Mouse (Mus musculus): ENCODE data around the gene Slc38a3.

The Slc38a3 gene

DNA sequence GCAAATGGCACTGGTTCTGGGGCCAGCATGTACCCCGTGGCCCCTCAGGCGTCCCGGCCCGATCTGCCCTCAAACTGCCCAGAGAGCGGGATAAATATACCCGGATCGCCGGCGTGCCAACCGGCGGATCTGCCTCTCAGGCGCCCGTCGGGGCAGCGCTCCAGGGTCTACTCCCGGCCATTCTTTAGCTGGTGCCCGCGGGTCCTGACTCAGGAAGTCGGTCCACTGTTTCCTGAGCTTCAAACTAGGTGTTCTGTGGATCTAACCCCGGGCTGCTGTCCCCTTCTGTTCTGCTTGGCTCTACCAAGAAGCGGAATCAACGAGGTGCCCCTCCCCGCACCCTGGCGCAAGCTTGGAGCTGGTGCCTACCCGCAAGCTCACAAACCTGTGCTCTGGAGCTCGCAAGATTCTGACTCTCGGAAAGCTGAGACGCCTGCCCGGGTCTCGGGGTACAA is 2.6 kb downstream of the Slc38a3 start:
- no peak for DNase-seq (ENCODE audit: low read depth, low spot score)

DNA sequence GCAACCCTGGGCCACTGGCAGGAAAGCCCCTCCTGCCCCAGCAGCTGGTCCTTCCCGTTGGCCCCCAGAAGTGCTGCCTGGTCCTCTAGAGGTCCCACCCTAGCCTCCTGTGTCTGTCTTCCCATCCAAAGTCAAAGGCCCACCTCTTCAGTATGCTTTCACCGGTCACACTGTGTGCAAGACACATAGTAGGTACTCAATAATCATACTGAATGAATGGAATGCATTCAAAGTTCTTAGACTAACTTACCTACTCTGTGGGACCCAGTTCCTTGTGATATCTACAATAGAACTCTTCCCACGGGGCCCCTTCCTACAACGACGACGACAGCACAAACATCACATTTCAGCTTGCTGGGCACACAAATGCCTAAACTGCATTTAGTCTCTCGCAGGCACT is 4.0 kb downstream of the Slc38a3 start:
- no peak for DNase-seq (ENCODE audit: low read depth, low spot score)

- no peak for DNase-seq (ENCODE audit: low read depth, low spot score)
These were observed 5.8 kb downstream of the Slc38a3 start for GRCm38 (mm10) chr9:107663525-107663924.

DNA sequence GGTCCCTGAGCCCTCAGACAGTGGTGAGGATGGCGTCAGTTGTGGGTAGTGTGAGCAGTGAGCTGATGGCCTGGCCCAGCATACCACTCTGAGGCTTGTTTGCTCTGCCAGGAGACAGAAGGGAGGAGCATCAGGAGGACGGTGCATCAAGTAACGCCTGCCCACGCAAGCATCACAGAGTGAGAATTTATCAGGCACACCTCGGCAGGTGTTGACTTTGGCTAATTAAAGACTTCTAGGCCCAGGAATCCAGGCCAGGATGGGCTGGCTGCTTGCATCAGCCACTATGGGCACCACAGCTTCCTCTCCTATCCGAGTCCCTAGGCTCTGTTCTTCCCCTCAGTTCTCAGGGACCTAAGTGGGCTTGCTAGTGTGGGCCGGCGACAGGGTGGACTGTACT is 7.0 kb downstream of the Slc38a3 start:
- DNase-seq (ENCODE audit: low read depth, low spot score), result no peak

DNA sequence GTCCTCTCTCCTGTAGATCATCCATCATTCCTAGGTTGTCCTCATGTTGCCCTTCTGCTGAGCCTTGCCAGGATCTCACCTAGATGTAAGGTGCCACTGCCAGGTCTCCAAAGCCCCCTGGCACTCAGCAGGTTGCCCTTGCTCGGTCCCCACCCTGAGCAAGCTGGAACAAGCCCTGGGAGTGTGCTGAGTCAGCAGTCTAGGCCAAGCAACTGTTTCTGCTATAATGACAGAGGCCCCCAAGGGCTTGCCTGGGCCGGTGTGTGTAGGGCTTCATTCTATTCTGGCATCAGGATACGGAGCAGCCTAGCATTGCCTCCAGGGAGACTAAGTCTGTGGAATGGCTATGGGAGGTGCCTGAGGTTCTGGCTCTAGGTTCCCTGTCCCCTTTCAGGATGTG is 8.6 kb downstream of the Slc38a3 start:
- no peak for DNase-seq (ENCODE audit: low read depth, low spot score)

GRCm38 (mm10) chr9:107659961-107660360 is 9.4 kb downstream of the Slc38a3 start:
- DNase-seq (ENCODE audit: low read depth, low spot score), result no peak

DNA sequence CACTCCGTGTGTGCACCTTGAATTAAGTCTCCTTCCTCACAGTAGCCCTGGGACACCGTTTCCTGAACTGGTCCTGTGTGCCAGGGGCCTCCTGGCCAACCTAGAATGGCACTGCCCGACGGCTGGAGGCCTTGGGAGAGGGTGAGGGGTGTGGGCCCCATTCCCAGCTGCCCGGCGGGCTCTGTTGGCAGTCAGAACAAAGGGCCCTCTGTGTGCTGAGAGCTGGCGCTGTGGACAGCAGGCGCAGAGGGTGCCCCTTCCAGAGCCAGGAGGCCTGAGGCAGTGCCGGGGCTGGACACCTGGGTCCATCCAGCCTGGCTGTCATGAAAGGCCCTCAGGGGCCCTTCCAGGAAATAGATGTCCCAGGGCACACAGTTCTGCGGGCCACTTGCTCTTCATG is 9.8 kb downstream of the Slc38a3 start:
- DNase-seq (ENCODE audit: low read depth, low spot score), result no peak

- DNase-seq (ENCODE audit: low read depth, low spot score), result no peak
These were observed 11.2 kb downstream of the Slc38a3 start for GRCm38 (mm10) chr9:107658096-107658495.

DNA sequence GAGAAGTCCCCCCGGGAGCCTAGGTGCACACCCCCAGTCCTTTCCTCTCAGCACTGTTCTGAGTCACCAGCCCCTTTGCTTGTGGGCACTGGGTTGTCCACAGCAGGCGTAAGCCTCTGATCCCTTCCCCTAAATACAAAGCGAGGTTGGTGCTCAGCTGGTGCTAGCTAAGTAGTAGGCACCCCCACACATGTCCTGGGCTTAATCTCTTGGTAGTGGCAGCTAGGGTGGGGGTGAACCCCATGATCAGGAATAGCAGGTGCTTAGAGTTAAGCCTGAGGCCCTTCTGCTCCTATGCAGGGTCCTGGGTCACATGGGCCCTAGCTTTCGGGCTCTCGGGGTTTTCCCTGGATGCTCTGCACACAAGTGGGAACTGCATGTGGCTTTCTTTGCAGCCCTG is 12.2 kb downstream of the Slc38a3 start:
- DNase-seq (ENCODE audit: low read depth, low spot score), result no peak

- DNase-seq (ENCODE audit: low read depth, low spot score), result no peak
These were observed 14.7 kb downstream of the Slc38a3 start for GRCm38 (mm10) chr9:107654585-107654984.

GRCm38 (mm10) chr9:107653474-107653873 is 15.9 kb downstream of the Slc38a3 start:
- no peak for DNase-seq (ENCODE audit: low read depth, low spot score)

GRCm38 (mm10) chr9:107650708-107651481 is 18.4 kb downstream of the Slc38a3 start:
- no peak for DNase-seq (ENCODE audit: low read depth, low spot score)

GRCm38 (mm10) chr9:107650225-107650624 is 19.1 kb downstream of the Slc38a3 start:
- no peak for DNase-seq (ENCODE audit: low read depth, low spot score)

GRCm38 (mm10) chr9:107648767-107649166 is 20.6 kb downstream of the Slc38a3 start:
- DNase-seq (ENCODE audit: low read depth, low spot score), result no peak

DNA sequence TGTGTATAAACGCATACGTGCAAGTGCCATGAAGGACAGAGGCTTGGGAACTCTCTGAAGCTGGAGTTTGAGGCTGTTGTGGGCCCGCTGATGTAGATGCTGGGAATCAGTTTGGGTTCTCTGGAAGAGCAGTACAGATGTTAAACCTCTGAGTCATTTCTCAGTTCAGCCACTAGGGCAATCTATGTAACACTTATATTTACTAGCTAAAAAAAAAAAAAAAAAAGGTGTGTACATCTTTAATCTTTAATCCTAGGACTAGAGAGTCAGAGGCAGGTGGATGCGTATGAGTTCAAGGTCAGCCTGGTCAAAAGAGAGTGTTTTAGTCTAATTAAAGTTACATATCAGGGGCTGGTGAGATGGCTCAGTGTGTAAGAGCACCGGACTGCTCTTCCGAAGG is 22.4 kb downstream of the Slc38a3 start:
- DNase-seq (ENCODE audit: low read depth, low spot score), result no peak

- DNase-seq (ENCODE audit: low read depth, low spot score), result peak; percentile 81
These were observed 23.8 kb downstream of the Slc38a3 start for GRCm38 (mm10) chr9:107645577-107645976.

- no peak for DNase-seq (ENCODE audit: low read depth, low spot score)
These were observed 24.2 kb downstream of the Slc38a3 start for GRCm38 (mm10) chr9:107645153-107645510.

DNA sequence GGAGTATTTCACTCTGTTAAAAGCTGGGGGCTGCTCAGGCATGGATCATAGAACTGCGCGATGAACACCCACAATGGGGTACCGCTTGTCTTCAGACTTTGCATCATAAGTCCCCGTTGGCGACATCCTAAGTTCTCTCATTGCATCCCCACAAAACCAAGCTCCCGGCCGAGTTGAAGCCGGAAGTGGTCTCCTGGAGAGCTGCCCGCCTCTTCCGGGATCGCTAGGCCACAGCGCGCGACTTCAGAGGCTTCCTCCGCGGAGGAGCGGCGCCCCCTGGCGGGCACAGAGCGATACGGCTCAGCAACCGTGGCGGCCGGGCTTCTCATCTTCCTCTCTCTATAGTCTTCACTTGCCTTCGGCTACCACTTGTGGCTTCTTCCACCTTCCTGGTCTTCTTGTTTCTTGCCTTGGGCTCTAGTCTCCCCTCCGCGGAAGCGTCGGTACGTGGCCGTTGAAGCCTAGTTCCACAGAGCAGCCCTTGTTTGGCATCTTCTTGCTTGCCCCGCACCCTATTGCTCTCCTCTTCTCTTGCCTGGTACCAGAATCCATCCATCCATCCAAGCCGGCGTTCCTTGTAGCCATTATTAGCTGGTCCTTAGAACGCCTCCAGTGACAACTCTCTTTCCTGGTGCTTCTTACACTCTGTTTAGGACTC is 24.7 kb downstream of the Slc38a3 start:
- DNase-seq (ENCODE audit: low read depth, low spot score), result peak; percentile 91

DNA sequence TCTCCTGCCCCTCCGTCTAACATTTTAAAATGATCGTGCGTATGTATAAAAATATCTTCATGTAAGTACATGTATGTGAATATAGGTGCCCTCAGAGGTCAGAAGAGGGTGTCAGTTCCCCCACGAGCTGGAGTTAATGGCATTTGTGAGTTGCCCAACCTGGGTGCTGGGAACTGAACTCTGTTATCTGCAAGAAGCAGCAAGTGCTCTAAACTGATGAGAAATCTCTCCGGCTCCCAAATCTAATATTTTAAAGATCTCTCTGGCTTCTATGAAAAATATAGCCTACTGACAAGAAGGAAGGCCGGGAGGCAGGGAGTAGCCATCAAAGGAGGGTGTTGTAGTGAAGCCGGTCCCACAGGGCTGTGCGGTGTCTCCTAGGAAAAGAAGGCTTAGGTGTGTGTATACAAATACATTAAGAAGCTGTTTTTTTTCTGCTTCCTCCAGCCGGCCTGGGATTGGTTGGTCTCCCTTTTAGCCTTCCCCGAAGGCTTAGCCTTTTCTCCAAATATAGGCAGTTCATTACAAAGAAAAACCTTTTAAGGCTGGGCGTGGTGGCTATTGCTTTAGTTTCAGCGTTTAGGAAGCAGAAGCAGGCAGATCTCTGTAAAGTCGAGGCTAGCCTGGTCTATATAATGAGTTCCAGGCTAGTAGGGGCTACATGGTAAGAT is 25.7 kb downstream of the Slc38a3 start:
- DNase-seq (ENCODE audit: low read depth, low spot score), result no peak

- DNase-seq (ENCODE audit: low read depth, low spot score), result no peak
These were observed 27.7 kb downstream of the Slc38a3 start for GRCm38 (mm10) chr9:107641666-107642065.

DNA sequence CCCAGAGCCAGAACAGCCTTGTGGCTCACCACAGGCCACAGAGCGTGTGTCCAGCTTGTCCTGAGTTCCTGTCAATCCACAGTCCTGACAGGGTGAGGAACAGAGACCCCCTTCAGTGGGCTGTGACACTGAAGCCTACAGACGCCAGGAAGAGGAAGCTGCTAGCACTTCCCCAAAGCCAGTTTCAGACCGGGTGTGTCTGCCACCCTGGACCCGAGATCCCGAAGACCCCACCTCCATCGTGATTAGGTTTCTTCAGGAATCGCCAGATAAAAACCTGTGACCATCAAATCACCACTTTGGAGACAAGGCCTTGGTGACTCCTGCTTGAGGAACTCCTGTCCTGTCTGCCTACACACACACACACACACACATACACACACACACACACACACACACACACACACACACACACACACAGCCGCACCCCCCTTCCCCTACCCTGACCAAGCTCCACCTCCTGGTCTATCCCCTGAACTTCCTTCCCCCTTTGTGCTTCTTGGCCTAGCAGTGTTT is 29.0 kb downstream of the Slc38a3 start:
- peak; percentile 51 for DNase-seq (ENCODE audit: low read depth, low spot score)

- DNase-seq (ENCODE audit: low read depth, low spot score), result no peak
These were observed 32.3 kb downstream of the Slc38a3 start for GRCm38 (mm10) chr9:107637070-107637469.

Data from CD4-positive helper T cell, adult 2 months (primary cell).